Mouse (Mus musculus): ENCODE data around the gene Ptpn20. TPM values are rescaled to one million over a fixed set of nuclear protein-coding genes. Genes with fewer than 3 reads are reported as not detected.

The Ptpn20 gene
- polyA plus RNA-seq, 1 experiment: not detected

GRCm38 (mm10) chr14:33669891-33670290 lies 80.9 kb downstream of the Ptpn20 start:
- Histone ChIP-seq H3K27me3 (ENCODE audit: control insufficient read depth, insufficient read depth, insufficient read length) (no peaks in the 10 kb centered on the region), H3K4me2 (ENCODE audit: low read depth) (no peak overlapping the region), H3K36me3 (ENCODE audit: control insufficient read depth, insufficient read depth) (no peaks in the 10 kb centered on the region), H3ac (ENCODE audit: control insufficient read depth, insufficient read length) (no peak overlapping the region), H3K79me2 (ENCODE audit: control insufficient read depth, insufficient read depth) (no peaks in the 10 kb centered on the region), H3K4me3 (no peak overlapping the region)
- TF ChIP-seq TCF12 (IDR thresholded peaks at IDR 0.05; ENCODE audit: insufficient read depth, poor library complexity, severe bottlenecking) (no peak), POLR2AphosphoS2 (IDR thresholded peaks at IDR 0.05; ENCODE audit: insufficient read length, low read depth) (no peak), USF1 (IDR thresholded peaks at IDR 0.05; ENCODE audit: low read depth) (no peak), CEBPB (IDR thresholded peaks at IDR 0.05; ENCODE audit: insufficient read depth, poor library complexity, severe bottlenecking) (no peak), REST (IDR thresholded peaks at IDR 0.05; ENCODE audit: insufficient read depth, insufficient read length) (no peak), TCF3 (IDR thresholded peaks at IDR 0.05; ENCODE audit: insufficient read length, low read depth) (no peak), MYOG (IDR thresholded peaks at IDR 0.05; ENCODE audit: control insufficient read depth in 1 of 3, insufficient read depth in 1 of 3, insufficient read length in 2 of 3, low read depth in 2 of 3) (no peak), MAX (IDR thresholded peaks at IDR 0.05; ENCODE audit: low read depth) (no peak), SRF (IDR thresholded peaks at IDR 0.05; ENCODE audit: control insufficient read depth, insufficient read length, low read depth) (no peak), POLR2A (IDR thresholded peaks at IDR 0.05; ENCODE audit: insufficient read length, low read depth) (no peak), MYOD1 (IDR thresholded peaks at IDR 0.05; ENCODE audit: control insufficient read depth in 1 of 3, insufficient read length in 2 of 3, low read depth in 2 of 3) (no peak), E2F4 (IDR thresholded peaks at IDR 0.05; ENCODE audit: insufficient read depth) (no peak)

- Histone ChIP-seq H3K27me3 (ENCODE audit: control insufficient read depth, insufficient read depth, insufficient read length) (no peaks in the 10 kb centered on the region), H3K79me2 (ENCODE audit: control insufficient read depth, insufficient read depth) (no peaks in the 10 kb centered on the region), H3K4me2 (ENCODE audit: low read depth) (no peak overlapping the region), H3ac (ENCODE audit: control insufficient read depth, insufficient read length) (no peak overlapping the region), H3K4me3 (no peak overlapping the region), H3K36me3 (ENCODE audit: control insufficient read depth, insufficient read depth) (no peaks in the 10 kb centered on the region)
- no peak for TF ChIP-seq USF1 (IDR thresholded peaks at IDR 0.05; ENCODE audit: low read depth)
- TF ChIP-seq TCF3 (IDR thresholded peaks at IDR 0.05; ENCODE audit: insufficient read length, low read depth): no peak
- TF ChIP-seq MAX (IDR thresholded peaks at IDR 0.05; ENCODE audit: low read depth): no peak
- no peak for TF ChIP-seq POLR2A (IDR thresholded peaks at IDR 0.05; ENCODE audit: insufficient read length, low read depth)
Observed at GRCm38 (mm10) chr14:33673350-33674087, 84.5 kb downstream of the Ptpn20 start.

DNA sequence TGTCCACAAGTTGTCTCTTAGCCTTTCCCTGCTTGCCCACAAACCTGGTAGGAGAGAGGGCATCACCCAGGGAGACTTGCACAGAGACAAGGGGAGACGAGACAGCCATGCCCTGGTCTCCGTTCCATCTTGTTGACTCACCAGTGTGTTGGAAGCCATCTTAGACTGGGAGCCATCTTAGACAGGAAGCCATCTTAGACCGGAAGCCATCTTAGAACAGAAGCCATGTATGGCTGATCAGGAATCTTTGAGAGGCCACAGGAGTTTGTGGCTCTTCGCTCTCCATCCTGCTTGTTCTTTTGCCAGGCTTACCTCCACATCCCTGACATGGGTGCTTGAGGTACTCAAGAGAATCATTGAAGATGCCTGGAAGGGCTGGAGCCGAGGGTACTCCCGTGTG lies 89.0 kb downstream of the Ptpn20 start:
- Histone ChIP-seq H3ac (ENCODE audit: control insufficient read depth, insufficient read length) (no peak overlapping the region), H3K4me2 (ENCODE audit: low read depth) (no peak overlapping the region), H3K79me2 (ENCODE audit: control insufficient read depth, insufficient read depth) (no peaks in the 10 kb centered on the region), H3K4me3 (no peak overlapping the region), H3K36me3 (ENCODE audit: control insufficient read depth, insufficient read depth) (no peaks in the 10 kb centered on the region), H3K27me3 (ENCODE audit: control insufficient read depth, insufficient read depth, insufficient read length) (no peaks in the 10 kb centered on the region)
- TF ChIP-seq USF1 (IDR thresholded peaks at IDR 0.05; ENCODE audit: low read depth) (no peak), MAX (IDR thresholded peaks at IDR 0.05; ENCODE audit: low read depth) (no peak), E2F4 (IDR thresholded peaks at IDR 0.05; ENCODE audit: insufficient read depth) (no peak), MYOG (IDR thresholded peaks at IDR 0.05; ENCODE audit: control insufficient read depth in 1 of 3, insufficient read depth in 1 of 3, insufficient read length in 2 of 3, low read depth in 2 of 3) (no peak), REST (IDR thresholded peaks at IDR 0.05; ENCODE audit: insufficient read depth, insufficient read length) (no peak), TCF3 (IDR thresholded peaks at IDR 0.05; ENCODE audit: insufficient read length, low read depth) (no peak), TCF12 (IDR thresholded peaks at IDR 0.05; ENCODE audit: insufficient read depth, poor library complexity, severe bottlenecking) (no peak), MYOD1 (IDR thresholded peaks at IDR 0.05; ENCODE audit: control insufficient read depth in 1 of 3, insufficient read length in 2 of 3, low read depth in 2 of 3) (no peak), POLR2A (IDR thresholded peaks at IDR 0.05; ENCODE audit: insufficient read length, low read depth) (no peak), POLR2AphosphoS2 (IDR thresholded peaks at IDR 0.05; ENCODE audit: insufficient read length, low read depth) (no peak)

- H3ac ChIP-seq (ENCODE audit: control insufficient read depth, insufficient read length): no peak overlapping the region
- TF ChIP-seq SRF (IDR thresholded peaks at IDR 0.05; ENCODE audit: control insufficient read depth, insufficient read length, low read depth) (no peak), TCF12 (IDR thresholded peaks at IDR 0.05; ENCODE audit: insufficient read depth, poor library complexity, severe bottlenecking) (no peak), USF1 (IDR thresholded peaks at IDR 0.05; ENCODE audit: low read depth) (no peak), TCF3 (IDR thresholded peaks at IDR 0.05; ENCODE audit: insufficient read length, low read depth) (no peak), CEBPB (IDR thresholded peaks at IDR 0.05; ENCODE audit: insufficient read depth, poor library complexity, severe bottlenecking) (no peak), POLR2A (IDR thresholded peaks at IDR 0.05; ENCODE audit: insufficient read length, low read depth) (no peak), REST (IDR thresholded peaks at IDR 0.05; ENCODE audit: insufficient read depth, insufficient read length) (no peak), POLR2AphosphoS2 (IDR thresholded peaks at IDR 0.05; ENCODE audit: insufficient read length, low read depth) (no peak), E2F4 (IDR thresholded peaks at IDR 0.05; ENCODE audit: insufficient read depth) (no peak)
- no peak overlapping the region for H3K4me2 ChIP-seq (ENCODE audit: low read depth)
Observed at GRCm38 (mm10) chr14:33678740-33679139, 89.7 kb downstream of the Ptpn20 start.

DNA sequence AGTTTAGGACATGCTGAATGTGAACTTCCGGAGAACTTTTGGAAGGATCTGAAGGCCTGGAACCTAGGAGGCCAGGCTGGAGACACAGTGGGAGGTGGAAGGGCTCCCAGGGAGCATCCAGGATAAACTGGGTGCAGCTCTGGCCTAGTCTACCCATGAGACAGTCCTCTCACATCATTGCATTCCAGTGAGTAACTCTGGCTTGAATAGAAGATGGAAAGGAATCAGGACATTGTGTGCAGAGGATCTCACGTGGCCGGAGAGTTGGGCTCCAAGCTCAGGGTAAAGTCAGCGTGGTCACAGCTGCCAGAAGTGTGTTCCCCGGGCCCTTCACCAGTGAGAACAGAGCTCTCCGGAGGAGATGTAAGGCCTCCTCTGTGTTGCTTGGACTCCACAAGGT lies 91.6 kb downstream of the Ptpn20 start:
- H3K27me3 ChIP-seq (ENCODE audit: control insufficient read depth, insufficient read depth, insufficient read length): no peaks in the 10 kb centered on the region
- no peaks in the 10 kb centered on the region for H3K79me2 ChIP-seq (ENCODE audit: control insufficient read depth, insufficient read depth)
- H3K4me2 ChIP-seq (ENCODE audit: low read depth): no peak overlapping the region
- TF ChIP-seq REST (IDR thresholded peaks at IDR 0.05; ENCODE audit: insufficient read depth, insufficient read length): no peak
- TF ChIP-seq TCF3 (IDR thresholded peaks at IDR 0.05; ENCODE audit: insufficient read length, low read depth): no peak
- TF ChIP-seq POLR2AphosphoS2 (IDR thresholded peaks at IDR 0.05; ENCODE audit: insufficient read length, low read depth): no peak
- TF ChIP-seq E2F4 (IDR thresholded peaks at IDR 0.05; ENCODE audit: insufficient read depth): no peak
- TF ChIP-seq SRF (IDR thresholded peaks at IDR 0.05; ENCODE audit: control insufficient read depth, insufficient read length, low read depth): no peak
- no peak for TF ChIP-seq CEBPB (IDR thresholded peaks at IDR 0.05; ENCODE audit: insufficient read depth, poor library complexity, severe bottlenecking)
- TF ChIP-seq MYOG (IDR thresholded peaks at IDR 0.05; ENCODE audit: control insufficient read depth in 1 of 3, insufficient read depth in 1 of 3, insufficient read length in 2 of 3, low read depth in 2 of 3): no peak
- TF ChIP-seq MAX (IDR thresholded peaks at IDR 0.05; ENCODE audit: low read depth): no peak
- TF ChIP-seq USF1 (IDR thresholded peaks at IDR 0.05; ENCODE audit: low read depth): no peak
- TF ChIP-seq POLR2A (IDR thresholded peaks at IDR 0.05; ENCODE audit: insufficient read length, low read depth): no peak
- no peak for TF ChIP-seq TCF12 (IDR thresholded peaks at IDR 0.05; ENCODE audit: insufficient read depth, poor library complexity, severe bottlenecking)
- TF ChIP-seq MYOD1 (IDR thresholded peaks at IDR 0.05; ENCODE audit: control insufficient read depth in 1 of 3, insufficient read length in 2 of 3, low read depth in 2 of 3): no peak
- no peaks in the 10 kb centered on the region for H3K36me3 ChIP-seq (ENCODE audit: control insufficient read depth, insufficient read depth)
- H3ac ChIP-seq (ENCODE audit: control insufficient read depth, insufficient read length): no peak overlapping the region
- no peak overlapping the region for H3K4me3 ChIP-seq

More at GRCm38 (mm10) chr14:33678740-33679139, 89.7 kb downstream of the Ptpn20 start:
- Histone ChIP-seq H3K36me3 (ENCODE audit: control insufficient read depth, insufficient read depth) (no peaks in the 10 kb centered on the region), H3K4me3 (no peak overlapping the region), H3K27me3 (ENCODE audit: control insufficient read depth, insufficient read depth, insufficient read length) (no peaks in the 10 kb centered on the region), H3K79me2 (ENCODE audit: control insufficient read depth, insufficient read depth) (no peaks in the 10 kb centered on the region)
